Mouse (Mus musculus) stomach, embryonic 16.5 days (tissue): Measurements from ENCODE around the gene Plxna4. TPM values are rescaled to one million over a fixed set of nuclear protein-coding genes. Genes with fewer than 3 reads are reported as not detected.

Experiments
- ATAC-seq: fragments of 200-750 bp; cut with Nextera tagmentation; 2 replicates; pipeline ENCODE4 v1.8.0; 2017; ENCODE audit warnings: moderate number of reproducible peaks, moderate TSS enrichment; ENCODE audit not compliant: insufficient read depth, low FRiP score
- H3K27ac ChIP-seq: fragments of 300-500 bp; sonication (generic); 2 replicates; pipeline ENCODE4 v1.5.1; 2014; ENCODE audit warnings: low read length
- H3K27me3 ChIP-seq: fragments of 300-500 bp; sonication (generic); 2 replicates; pipeline ENCODE4 v1.6.1; 2014; ENCODE audit warnings: low read length, control low read depth, mixed read lengths; ENCODE audit not compliant: control insufficient read depth, insufficient read depth
- H3K36me3 ChIP-seq: fragments of 300-500 bp; sonication (generic); 2 replicates; pipeline ENCODE4 v1.6.1; 2014; ENCODE audit warnings: low read length; ENCODE audit not compliant: control insufficient read depth, insufficient read depth
- H3K4me1 ChIP-seq: fragments of 300-500 bp; sonication (generic); 2 replicates; pipeline ENCODE4 v1.6.1; 2014; ENCODE audit warnings: low read length, control low read depth, mixed read lengths; ENCODE audit not compliant: control insufficient read depth, insufficient read depth
- H3K4me2 ChIP-seq: fragments of 300-500 bp; sonication (generic); 2 replicates; pipeline ENCODE4 v1.6.1; 2014; ENCODE audit warnings: low read depth, low read length, mixed read lengths
- H3K4me3 ChIP-seq: fragments of 300-500 bp; sonication (generic); replicated peaks from 2 replicates; pipeline ENCODE4 v1.5.1; 2014; ENCODE audit warnings: mild to moderate bottlenecking, low read length
- H3K9ac ChIP-seq: fragments of 300-500 bp; sonication (generic); 2 replicates; pipeline ENCODE4 v1.6.1; 2014; ENCODE audit warnings: low read length
- H3K9me3 ChIP-seq: fragments of 300-500 bp; sonication (generic); replicated peaks from 2 replicates; pipeline ENCODE4 v1.6.1; 2016; ENCODE audit warnings: low read length, control low read depth; ENCODE audit not compliant: control insufficient read depth
- WGBS: fragments of 180-500 bp; shearing (Covaris S2); extraction: QIAGEN DNeasy Blood & Tissue Kit; methylation state at CpG from one replicate; pipeline ENCODE4 v1.1.7; 2014; 5-methylcytosine and 5-hydroxymethylcytosine counted together
- polyA plus RNA-seq: library from polyadenylated mRNA; unstranded; fragments of >200 nt; fragmentation: Nextera tagmentation; extraction: Ambion mirVana; gene quantifications from 2 replicates; pipeline ENCODE4 v1.2.1, GENCODE M21; 2015

Gene Plxna4
- polyA plus RNA-seq, 1 experiment from 2014 or later: 1.9 TPM

GRCm38 (mm10) chr6:32498106-32498505, 89.9 kb downstream of the Plxna4 start:
- Histone ChIP-seq H3K27me3 (no peaks in the 10 kb centered on the region), H3K27ac (no peak overlapping the region), H3K4me3 (no peak overlapping the region), H3K9ac (no peak overlapping the region), H3K4me2 (no peak overlapping the region), H3K36me3 (no peaks in the 10 kb centered on the region), H3K4me1 (no peaks in the 10 kb centered on the region), H3K9me3 (no peaks in the 10 kb centered on the region)
- no peak for ATAC-seq
- 85% methylated on average over 5 of the region's 5 CpGs for WGBS

GRCm38 (mm10) chr6:32496109-32496508, 91.9 kb downstream of the Plxna4 start:
- 78% methylated on average over 4 of the region's 4 CpGs for WGBS
- H3K27me3 ChIP-seq: no peaks in the 10 kb centered on the region
- H3K4me1 ChIP-seq: no peaks in the 10 kb centered on the region
- H3K4me3 ChIP-seq: no peak overlapping the region
- ATAC-seq: no peak
- no peak overlapping the region for H3K9ac ChIP-seq
- no peak overlapping the region for H3K4me2 ChIP-seq
- H3K9me3 ChIP-seq: no peaks in the 10 kb centered on the region
- H3K36me3 ChIP-seq: no peaks in the 10 kb centered on the region
- no peak overlapping the region for H3K27ac ChIP-seq

GRCm38 (mm10) chr6:32495532-32495931, 92.5 kb downstream of the Plxna4 start:
- Histone ChIP-seq H3K4me1 (no peaks in the 10 kb centered on the region), H3K9ac (no peak overlapping the region), H3K4me3 (no peak overlapping the region), H3K4me2 (no peak overlapping the region), H3K9me3 (no peaks in the 10 kb centered on the region), H3K27me3 (no peaks in the 10 kb centered on the region), H3K27ac (no peak overlapping the region), H3K36me3 (no peaks in the 10 kb centered on the region)
- 94% methylated on average over 2 of the region's 2 CpGs for WGBS
- ATAC-seq: no peak

GRCm38 (mm10) chr6:32493557-32493956, 94.4 kb downstream of the Plxna4 start:
- Histone ChIP-seq H3K4me3 (no peak overlapping the region), H3K27ac (no peak overlapping the region), H3K9ac (no peak overlapping the region), H3K9me3 (no peaks in the 10 kb centered on the region), H3K27me3 (no peaks in the 10 kb centered on the region), H3K36me3 (no peaks in the 10 kb centered on the region), H3K4me2 (no peak overlapping the region), H3K4me1 (no peaks in the 10 kb centered on the region)
- peak; percentile 73 for ATAC-seq
- WGBS: 29% methylated on average over 5 of the region's 5 CpGs

- WGBS: 65% methylated on average over 3 of the region's 3 CpGs
- no peaks in the 10 kb centered on the region for H3K9me3 ChIP-seq
- no peak overlapping the region for H3K9ac ChIP-seq
- no peak overlapping the region for H3K27ac ChIP-seq
- no peak; the same call in 1 of the 2 replicates for ATAC-seq
- no peaks in the 10 kb centered on the region for H3K36me3 ChIP-seq
- H3K4me2 ChIP-seq: no peak overlapping the region
- H3K27me3 ChIP-seq: no peaks in the 10 kb centered on the region
- H3K4me3 ChIP-seq: no peak overlapping the region
- H3K4me1 ChIP-seq: no peaks in the 10 kb centered on the region
Observed at GRCm38 (mm10) chr6:32487121-32487520, 100.9 kb downstream of the Plxna4 start.

- WGBS: 43% methylated on average over 4 of the region's 4 CpGs
- no peaks in the 10 kb centered on the region for H3K9me3 ChIP-seq
Observed at GRCm38 (mm10) chr6:32482469-32482868, 105.5 kb downstream of the Plxna4 start.

GRCm38 (mm10) chr6:32480741-32481140, 107.3 kb downstream of the Plxna4 start:
- H3K4me3 ChIP-seq: no peak overlapping the region
- H3K27ac ChIP-seq: no peak overlapping the region
- WGBS: 67% methylated on average over 1 of the region's 1 CpGs

More at GRCm38 (mm10) chr6:32482469-32482868, 105.5 kb downstream of the Plxna4 start:
- peaks cover 6% of the 10 kb centered on the region; the same call in 1 of the 2 replicates for H3K4me1 ChIP-seq
- H3K27me3 ChIP-seq: no peaks in the 10 kb centered on the region
- no peak overlapping the region for H3K4me2 ChIP-seq
- ATAC-seq: no peak
- H3K9ac ChIP-seq: no peak overlapping the region
- no peak overlapping the region for H3K27ac ChIP-seq
- no peak overlapping the region for H3K4me3 ChIP-seq
- no peaks in the 10 kb centered on the region for H3K36me3 ChIP-seq

GRCm38 (mm10) chr6:32479765-32480164, 108.2 kb downstream of the Plxna4 start:
- peaks cover 6% of the 10 kb centered on the region; the same call in 1 of the 2 replicates for H3K4me1 ChIP-seq
- no peak for ATAC-seq
- no peak overlapping the region for H3K4me2 ChIP-seq
- H3K27ac ChIP-seq: peak overlapping the region; percentile 23; the same call in 1 of the 2 replicates
- H3K4me3 ChIP-seq: no peak overlapping the region
- WGBS: 70% methylated on average over 2 of the region's 2 CpGs
- no peaks in the 10 kb centered on the region for H3K9me3 ChIP-seq
- H3K27me3 ChIP-seq: no peaks in the 10 kb centered on the region
- no peak overlapping the region for H3K9ac ChIP-seq
- H3K36me3 ChIP-seq: no peaks in the 10 kb centered on the region

More at GRCm38 (mm10) chr6:32480741-32481140, 107.3 kb downstream of the Plxna4 start:
- H3K9ac ChIP-seq: no peak overlapping the region
- peaks cover 6% of the 10 kb centered on the region; the same call in 1 of the 2 replicates for H3K4me1 ChIP-seq
- no peak overlapping the region for H3K4me2 ChIP-seq
- no peak for ATAC-seq
- no peaks in the 10 kb centered on the region for H3K27me3 ChIP-seq
- no peaks in the 10 kb centered on the region for H3K36me3 ChIP-seq
- H3K9me3 ChIP-seq: no peaks in the 10 kb centered on the region

GRCm38 (mm10) chr6:32479193-32479758, 108.7 kb downstream of the Plxna4 start:
- H3K4me1 ChIP-seq: peaks cover 6% of the 10 kb centered on the region; the same call in 1 of the 2 replicates
- peak; percentile 78; the same call in 1 of the 2 replicates for ATAC-seq
- no peaks in the 10 kb centered on the region for H3K9me3 ChIP-seq
- H3K4me3 ChIP-seq: no peak overlapping the region
- H3K4me2 ChIP-seq: no peak overlapping the region
- peak overlapping the region; percentile 23 for H3K27ac ChIP-seq
- WGBS: 19% methylated on average over 2 of the region's 2 CpGs
- H3K36me3 ChIP-seq: no peaks in the 10 kb centered on the region
- no peaks in the 10 kb centered on the region for H3K27me3 ChIP-seq
- no peak overlapping the region for H3K9ac ChIP-seq
